Comparison of ENCODE assay signal across 7 mouse cellular contexts in genomic region chr7:112662398-112663313, GRCm38 (mm10). TPM values are rescaled to one million over a fixed set of nuclear protein-coding genes. Genes with fewer than 3 reads are reported as not detected.
DNase-seq lines count a peak whose midpoint lies in the region; ATAC-seq and TF ChIP-seq lines count a peak whose summit lies in the region.

No protein-coding gene starts in this region.

- H3K4me3 ChIP-seq in kidney, adult 2 months (ENCODE audit: insufficient read depth, low read depth, low read length) = no peak overlapping the region
- H3K4me3 ChIP-seq in embryonic facial prominence, embryonic 15.5 days (replicated peaks) = peak overlapping the region; percentile 5; the same call in 1 of the 2 replicates
- no peak overlapping the region for H3K4me3 ChIP-seq in liver, postnatal 0 days (ENCODE audit: low read depth, low read length)
- no peak overlapping the region for H3K4me3 ChIP-seq in left cerebral cortex, adult 2 months

- H3K27ac ChIP-seq in kidney, adult 2 months (ENCODE audit: insufficient read depth, low read depth, low read length) = peak overlapping the region; percentile 33; the same call in 1 of the 2 replicates
- H3K27ac ChIP-seq in embryonic facial prominence, embryonic 15.5 days (replicated peaks) = peak overlapping the region; percentile 86
- H3K27ac ChIP-seq in liver, postnatal 0 days (ENCODE audit: low read depth) = 0 out of 2 replicates have a peak overlapping the region, but pooled peaks have one; percentile 16
- H3K27ac ChIP-seq in left cerebral cortex, adult 2 months = no peak overlapping the region

- no peaks in the 10 kb centered on the region; the same call in 1 of the 2 replicates for H3K4me1 ChIP-seq in kidney, adult 2 months (ENCODE audit: control insufficient read depth, insufficient read depth, low read length)
- H3K4me1 ChIP-seq in embryonic facial prominence, embryonic 15.5 days = peaks cover 20% of the 10 kb centered on the region
- 0 out of 2 replicates have a peak, but pooled peaks cover 6% of the 10 kb centered on the region for H3K4me1 ChIP-seq in liver, postnatal 0 days (ENCODE audit: insufficient read depth)

- DNase-seq in kidney, adult 2 months = no peak
- no peak for DNase-seq in kidney, adult 8-10 months
- peak; percentile 80 for DNase-seq in adrenal gland, adult 8-10 months
- DNase-seq in liver, postnatal 0 days = no peak
- DNase-seq in Muller cell, postnatal 12 days (ENCODE audit: inconsistent ontology term) = no peak
- no peak for DNase-seq in left cerebral cortex, adult 2 months (ENCODE audit: extremely low spot score in 1 of 2, low spot score in 2 of 2)

- TF ChIP-seq CTCF in kidney, adult 2 months (conservative IDR thresholded peaks at IDR 0.05; ENCODE audit: insufficient read depth, insufficient read length, low read depth, low read length) = no peak
- no peak for TF ChIP-seq CTCF in liver, postnatal 0 days (IDR thresholded peaks at IDR 0.05; ENCODE audit: low read depth)
- TF ChIP-seq CTCF in left cerebral cortex, adult 2 months (IDR thresholded peaks at IDR 0.05) = no peak; the same call in none of the 2 replicates

- peak overlapping the region; percentile 30 for H3K4me2 ChIP-seq in embryonic facial prominence, embryonic 15.5 days (replicated peaks)
- no peak overlapping the region for H3K4me2 ChIP-seq in liver, postnatal 0 days (ENCODE audit: low read depth, low read length)

- no peak overlapping the region for H3K9ac ChIP-seq in embryonic facial prominence, embryonic 15.5 days
- no peak overlapping the region for H3K9ac ChIP-seq in liver, postnatal 0 days (replicated peaks)

- ATAC-seq in embryonic facial prominence, embryonic 15.5 days (ENCODE audit: insufficient number of reproducible peaks, low FRiP score, low TSS enrichment, low read depth) = peak; percentile 26; the same call in 1 of the 2 replicates
- ATAC-seq in liver, postnatal 0 days = no peak

- H3K9me3 ChIP-seq in embryonic facial prominence, embryonic 15.5 days (replicated peaks) = no peaks in the 10 kb centered on the region
- H3K9me3 ChIP-seq in liver, postnatal 0 days (ENCODE audit: low read length) = no peaks in the 10 kb centered on the region

- TF ChIP-seq EP300 in liver, postnatal 0 days (IDR thresholded peaks at IDR 0.05; ENCODE audit: low read depth) = no peak

- intact Hi-C loops in left cerebral cortex, adult 2 months (cut with DNase I) = loop anchor here (1.0 to 5.0 kb wide), 2 partner anchors 35 to 190 kb away; no protein-coding TSS in a partner anchor

- TF ChIP-seq POLR2A in kidney, adult 2 months (IDR thresholded peaks at IDR 0.05; ENCODE audit: low read depth, low read length) = no peak

- H3K36me3 ChIP-seq in kidney, adult 2 months (ENCODE audit: control insufficient read depth, insufficient read depth, low read length) = no peaks in the 10 kb centered on the region
- no peaks in the 10 kb centered on the region for H3K36me3 ChIP-seq in embryonic facial prominence, embryonic 15.5 days
- no peaks in the 10 kb centered on the region for H3K36me3 ChIP-seq in liver, postnatal 0 days (replicated peaks; ENCODE audit: insufficient read depth, low read length)

- no peaks in the 10 kb centered on the region for H3K27me3 ChIP-seq in kidney, adult 2 months (replicated peaks; ENCODE audit: control insufficient read depth, insufficient read depth, low read length)
- no peaks in the 10 kb centered on the region for H3K27me3 ChIP-seq in embryonic facial prominence, embryonic 15.5 days
- H3K27me3 ChIP-seq in liver, postnatal 0 days (ENCODE audit: insufficient read depth, low read length) = no peaks in the 10 kb centered on the region

- WGBS in kidney, adult 2 months = 52% methylated on average over 12 of the region's 12 CpGs
- 30% methylated on average over 12 of the region's 12 CpGs for WGBS in embryonic facial prominence, embryonic 15.5 days
- 46% methylated on average over 12 of the region's 12 CpGs for WGBS in liver, postnatal 0 days (ENCODE audit: insufficient replicate concordance)

RNA-seq across cellular contexts. Expression of gene Tead1, which starts 16.5 kb away (rescaled TPM):
- 14.7 TPM in 2 replicates for polyA plus RNA-seq in kidney, adult 2 months (2012; rRNA removed)
- 10 to 100 TPM; 73.4 to 82.7 (median 78.7) TPM for total RNA-seq in adrenal gland, adult 8-10 months (2022)
- polyA plus RNA-seq in embryonic facial prominence, embryonic 15.5 days (2015; fragmentation: Nextera tagmentation; extraction: Ambion mirVana) = 28.8 and 32.6 TPM in 2 replicates
- 1.4 and 2.1 TPM in 2 replicates for polyA plus RNA-seq in liver, postnatal 0 days (2015; fragmentation: Nextera tagmentation; extraction: Ambion mirVana)
- 10 to 100 TPM; 12.8 to 14.6 TPM for total RNA-seq in left cerebral cortex, adult 2 months (2021)
